Mouse (Mus musculus) thymus, adult 2 months (tissue): ENCODE results near the gene Dclk1. TPM values are rescaled to one million over a fixed set of nuclear protein-coding genes. Genes with fewer than 3 reads are reported as not detected.

Experiments
- DNase-seq: peaks from one replicate; pipeline ENCODE4 v3.0.0; 2021
- H3K27ac ChIP-seq: fragments of 200-500 bp; 2 replicates; pipeline ENCODE4 v1.5.1; 2012; ENCODE audit warnings: low read length, control low read depth; ENCODE audit not compliant: control insufficient read depth, insufficient read depth
- H3K27me3 ChIP-seq: fragments of 200-500 bp; 2 replicates; pipeline ENCODE4 v1.6.1; 2012; ENCODE audit warnings: mild to moderate bottlenecking, low read length, moderate library complexity, mixed read lengths; ENCODE audit not compliant: control insufficient read depth, insufficient read depth
- H3K36me3 ChIP-seq: fragments of 200-500 bp; 2 replicates; pipeline ENCODE4 v1.6.1; 2012; ENCODE audit warnings: mild to moderate bottlenecking, low read length, moderate library complexity; ENCODE audit not compliant: control insufficient read depth, insufficient read depth
- H3K4me1 ChIP-seq: fragments of 200-500 bp; replicated peaks from 2 replicates; pipeline ENCODE4 v1.6.1; 2012; ENCODE audit warnings: low read length; ENCODE audit not compliant: control insufficient read depth, insufficient read depth
- H3K4me3 ChIP-seq: fragments of 200-500 bp; 2 replicates; pipeline ENCODE4 v1.5.1; 2012; ENCODE audit warnings: mild to moderate bottlenecking, low read length, control low read depth, moderate library complexity; ENCODE audit not compliant: control insufficient read depth, insufficient read depth
- CTCF ChIP-seq: fragments of 200-500 bp; IDR thresholded peaks from 2 replicates; pipeline ENCODE4 v1.5.1; 2012; ENCODE audit warnings: mild to moderate bottlenecking, control low read depth, low read length, moderate library complexity, borderline replicate concordance; ENCODE audit not compliant: control insufficient read depth, poor library complexity, insufficient read depth; ENCODE audit errors: extremely low read depth
- POLR2A ChIP-seq: fragments of 200-500 bp; IDR thresholded peaks from 2 replicates; pipeline ENCODE4 v1.6.1; 2012; ENCODE audit warnings: mild to moderate bottlenecking, low read length, control low read depth, moderate library complexity; ENCODE audit not compliant: control insufficient read depth, poor library complexity, insufficient read depth; ENCODE audit errors: extremely low read depth
- WGBS: fragments of 180-500 bp; shearing (Covaris S2); methylation state at CpG from one replicate; pipeline ENCODE4 v1.1.7; 2018; 5-methylcytosine and 5-hydroxymethylcytosine counted together
- polyA plus RNA-seq: library from polyadenylated mRNA; depleted of rRNA; stranded (reverse); fragments of >200 nt; gene quantifications from 2 replicates; pipeline ENCODE4 v1.2.3, GENCODE M21; 2012

Dclk1 gene
- polyA plus RNA-seq, 1 experiment: 1.6 TPM

GRCm38 (mm10) chr3:55447486-55448460, 205.6 kb downstream of the Dclk1 start:
- Histone ChIP-seq H3K36me3 (no peaks in the 10 kb centered on the region), H3K27ac (no peak overlapping the region), H3K4me3 (no peak overlapping the region), H3K27me3 (no peaks in the 10 kb centered on the region), H3K4me1 (no peaks in the 10 kb centered on the region)
- WGBS: 95% methylated on average over 5 of the region's 5 CpGs
- DNase-seq: no peak
- TF ChIP-seq CTCF (no peak), POLR2A (no peak)

GRCm38 (mm10) chr3:55449148-55449547, 207.0 kb downstream of the Dclk1 start:
- no peaks in the 10 kb centered on the region for H3K4me1 ChIP-seq
- no peak for DNase-seq
- no peaks in the 10 kb centered on the region for H3K36me3 ChIP-seq
- no peak overlapping the region for H3K27ac ChIP-seq
- WGBS: 90% methylated on average over 2 of the region's 2 CpGs
- H3K4me3 ChIP-seq: no peak overlapping the region
- no peak for TF ChIP-seq POLR2A
- no peak for TF ChIP-seq CTCF
- no peaks in the 10 kb centered on the region for H3K27me3 ChIP-seq

GRCm38 (mm10) chr3:55451035-55451434, 208.9 kb downstream of the Dclk1 start:
- 96% methylated on average over 14 of the region's 14 CpGs for WGBS
- no peak for DNase-seq
- Histone ChIP-seq H3K36me3 (no peaks in the 10 kb centered on the region), H3K27ac (no peak overlapping the region), H3K27me3 (no peaks in the 10 kb centered on the region), H3K4me1 (no peaks in the 10 kb centered on the region), H3K4me3 (no peak overlapping the region)
- TF ChIP-seq POLR2A (no peak), CTCF (no peak)

- H3K4me1 ChIP-seq: no peaks in the 10 kb centered on the region
- WGBS: 82% methylated on average over 3 of the region's 3 CpGs
- no peak for DNase-seq
- no peaks in the 10 kb centered on the region for H3K27me3 ChIP-seq
- no peaks in the 10 kb centered on the region for H3K36me3 ChIP-seq
- no peak for TF ChIP-seq CTCF
- no peak for TF ChIP-seq POLR2A
- H3K27ac ChIP-seq: no peak overlapping the region
- H3K4me3 ChIP-seq: no peak overlapping the region
These were observed 209.7 kb downstream of the Dclk1 start for GRCm38 (mm10) chr3:55451877-55452276.

GRCm38 (mm10) chr3:55452464-55452863, 210.3 kb downstream of the Dclk1 start:
- WGBS: 100% methylated on average over 2 of the region's 2 CpGs
- no peak for TF ChIP-seq POLR2A
- TF ChIP-seq CTCF: no peak
- H3K27me3 ChIP-seq: no peaks in the 10 kb centered on the region
- no peak overlapping the region for H3K4me3 ChIP-seq
- no peaks in the 10 kb centered on the region for H3K36me3 ChIP-seq
- DNase-seq: no peak
- H3K4me1 ChIP-seq: no peaks in the 10 kb centered on the region
- H3K27ac ChIP-seq: no peak overlapping the region

- 88% methylated on average over 3 of the region's 3 CpGs for WGBS
- TF ChIP-seq CTCF: no peak
- no peak for TF ChIP-seq POLR2A
- no peak for DNase-seq
These were observed 218.9 kb downstream of the Dclk1 start for GRCm38 (mm10) chr3:55461092-55461491.

More at GRCm38 (mm10) chr3:55461092-55461491, 218.9 kb downstream of the Dclk1 start:
- H3K27ac ChIP-seq: no peak overlapping the region
- H3K4me3 ChIP-seq: no peak overlapping the region
- H3K27me3 ChIP-seq: no peaks in the 10 kb centered on the region
- H3K36me3 ChIP-seq: no peaks in the 10 kb centered on the region
- peaks cover 5% of the 10 kb centered on the region for H3K4me1 ChIP-seq
